Mouse (Mus musculus) spleen, adult 2 months (tissue): ENCODE data around the gene 6430548M08Rik.

Experiments
- CTCF ChIP-seq: fragments of 200-500 bp; IDR thresholded peaks from 2 replicates; pipeline ENCODE4 v1.5.1; 2011; ENCODE audit warnings: mild to moderate bottlenecking, inconsistent platforms; ENCODE audit not compliant: insufficient read depth, insufficient read length, insufficient replicate concordance; ENCODE audit errors: extremely low read depth
- POLR2A ChIP-seq: fragments of 200-500 bp; IDR thresholded peaks from 2 replicates; pipeline ENCODE4 v1.6.1; 2011; ENCODE audit warnings: low read depth, low read length, inconsistent platforms

DNA sequence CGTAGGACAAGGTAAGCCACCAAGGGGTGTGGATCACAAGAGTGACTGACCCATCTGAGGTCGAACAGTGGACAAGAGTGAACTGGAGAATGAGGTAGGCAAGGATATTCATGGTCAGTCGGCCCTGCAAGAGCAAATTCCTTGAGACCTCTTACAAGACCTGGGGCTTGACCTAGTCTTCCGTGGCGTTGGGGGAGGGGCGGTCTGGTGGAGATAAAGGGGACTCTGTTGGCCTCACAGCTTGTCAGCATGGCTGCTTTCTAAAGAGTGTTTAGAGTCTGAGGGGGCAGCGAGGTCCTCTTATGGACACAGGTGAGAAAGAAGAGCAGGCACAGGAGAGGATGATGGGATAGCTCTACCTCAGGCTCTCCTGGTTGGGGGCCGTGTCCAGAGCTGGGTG lies 55.2 kb downstream of the 6430548M08Rik start:
- TF ChIP-seq CTCF (no peak), POLR2A (no peak)
